Mouse (Mus musculus) lung, adult 2 months (tissue): ENCODE data around the gene Gcn1l1. TPM values are rescaled to one million over a fixed set of nuclear protein-coding genes. Genes with fewer than 3 reads are reported as not detected.
"Not testable (repeated sequence)": the region's sequence is repeated elsewhere in the genome, so short reads cannot be mapped to it uniquely, and the experiment has no call there.

ENCODE experiments used
- DNase-seq: peaks from one replicate; pipeline ENCODE4 v3.0.0; 2022
- H3K4me1 ChIP-seq: fragments of 200-500 bp; 2 replicates; pipeline ENCODE4 v1.6.1; 2011; ENCODE audit warnings: low read length; ENCODE audit not compliant: control insufficient read depth, insufficient read depth
- H3K4me3 ChIP-seq: fragments of 200-500 bp; replicated peaks from 2 replicates; pipeline ENCODE3; 2011; ENCODE audit warnings: low read depth, mild to moderate bottlenecking, control low read depth, low read length; ENCODE audit errors: extremely low read depth
- CTCF ChIP-seq: fragments of 200-500 bp; IDR thresholded peaks from 2 replicates; pipeline ENCODE4 v1.5.1; 2011; ENCODE audit warnings: mild to moderate bottlenecking, low read length, control low read depth; ENCODE audit not compliant: insufficient read depth
- POLR2A ChIP-seq: fragments of 200-500 bp; IDR thresholded peaks from 2 replicates; pipeline ENCODE4 v1.6.1; 2011; ENCODE audit warnings: low read depth, mild to moderate bottlenecking, control low read depth, low read length, borderline replicate concordance; ENCODE audit errors: extremely low read depth
- WGBS: fragments of 180-500 bp; shearing (Covaris S2); methylation state at CpG from one replicate; pipeline ENCODE4 v1.1.7; 2018; 5-methylcytosine and 5-hydroxymethylcytosine counted together
- polyA plus RNA-seq: library from polyadenylated mRNA; depleted of rRNA; stranded (reverse); fragments of >200 nt; gene quantifications from 2 replicates; pipeline ENCODE4 v1.2.3, GENCODE M21; 2012; rRNA removed

The Gcn1l1 gene
- polyA plus RNA-seq: 36.8 and 52.8 TPM in 2 replicates

DNA sequence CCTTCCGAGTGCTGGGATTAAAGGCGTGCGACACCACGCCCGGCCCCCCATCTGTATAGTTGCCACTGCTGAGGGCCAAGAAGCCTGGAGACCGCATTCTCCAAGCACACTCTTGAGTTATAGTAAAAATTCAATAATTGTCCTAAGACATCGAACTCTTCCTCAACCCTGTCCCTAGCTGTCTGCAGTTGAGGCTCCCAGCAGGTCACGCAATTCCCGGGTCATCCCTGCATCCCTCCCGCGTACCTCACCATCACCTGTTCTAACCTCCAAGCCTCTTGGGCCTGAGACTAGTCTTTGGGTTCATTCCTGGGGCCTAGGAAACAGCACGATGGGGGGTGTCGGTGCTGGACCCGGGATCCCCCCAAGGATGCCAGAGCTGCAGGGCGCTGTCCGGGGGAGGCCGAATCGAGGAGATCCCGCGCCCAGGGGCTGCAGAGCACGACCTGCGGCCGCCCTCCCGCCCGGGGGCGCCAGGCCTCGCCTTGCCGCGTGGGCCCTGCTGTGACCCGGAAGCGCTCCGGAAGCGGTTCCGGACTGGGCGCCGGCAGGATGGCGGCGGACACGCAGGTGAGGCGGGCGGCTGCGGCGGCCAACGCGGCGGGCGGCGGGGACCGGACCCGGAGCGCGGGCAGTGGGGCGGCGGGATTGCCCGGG is at the start of gene Gcn1l1:
Gcn1l1 (plus strand) TSS at position 518 of the 657 bp plus-strand sequence.
- 8% methylated on average over 30 of the region's 55 CpGs for WGBS
- DNase-seq: peak; percentile 80
- Histone ChIP-seq H3K4me3 (peak within 1 kb of the TSS; percentile 79), H3K4me1 (peaks cover 6% of the 10 kb centered on the region; the same call in 1 of the 2 replicates)
- peak; percentile 22; the same call in 1 of the 2 replicates for TF ChIP-seq POLR2A
- no peak for TF ChIP-seq CTCF

- DNase-seq: peak; percentile 52
- Histone ChIP-seq H3K4me1 (peaks cover 47% of the 10 kb centered on the region), H3K4me3 (peak overlapping the region; percentile 49)
- 37% methylated on average over 32 of the region's 32 CpGs for WGBS
- TF ChIP-seq CTCF (no peak), POLR2A (peak; percentile 30; the same call in 1 of the 2 replicates)
These were observed 48.8 kb upstream of the Gcn1l1 start for GRCm38 (mm10) chr5:115516081-115516907.

- H3K4me3 ChIP-seq: no peak overlapping the region
- no peak for DNase-seq
- 40% methylated on average over 7 of the region's 7 CpGs for WGBS
- H3K4me1 ChIP-seq: peaks cover 49% of the 10 kb centered on the region
- TF ChIP-seq POLR2A (no peak), CTCF (no peak)
These were observed 48.1 kb upstream of the Gcn1l1 start for GRCm38 (mm10) chr5:115516908-115517307.

- DNase-seq: no peak
- Histone ChIP-seq H3K4me1 (peaks cover 51% of the 10 kb centered on the region), H3K4me3 (no peak overlapping the region)
- WGBS: 80% methylated on average over 9 of the region's 9 CpGs
- no peak for TF ChIP-seq POLR2A
- TF ChIP-seq CTCF: no peak
These were observed 47.6 kb upstream of the Gcn1l1 start for GRCm38 (mm10) chr5:115517501-115517900.

DNA sequence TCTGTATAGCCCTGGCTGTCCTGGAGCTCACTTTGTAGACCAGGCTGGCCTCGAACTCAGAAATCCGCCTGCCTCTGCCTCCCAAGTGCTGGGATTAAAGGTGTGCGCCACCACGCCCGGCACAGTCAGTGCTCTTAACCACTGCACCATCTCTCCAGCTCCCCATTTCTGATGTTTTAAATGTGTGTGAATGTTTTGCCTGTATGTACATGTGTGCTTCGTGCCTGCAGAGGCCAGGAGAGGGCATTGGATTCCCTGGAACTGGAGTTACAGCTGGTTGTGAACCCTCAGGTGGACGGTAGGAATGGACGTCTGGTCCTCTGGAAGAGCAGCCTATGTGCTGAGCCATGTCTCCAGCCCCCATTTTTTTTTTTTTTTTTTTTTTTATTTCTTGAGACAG is 46.8 kb upstream of the Gcn1l1 start:
- 94% methylated on average over 8 of the region's 8 CpGs for WGBS
- H3K4me1 ChIP-seq: peaks cover 54% of the 10 kb centered on the region

GRCm38 (mm10) chr5:115520325-115520869 is 44.7 kb upstream of the Gcn1l1 start:
- 22% methylated on average over 21 of the region's 21 CpGs for WGBS
- TF ChIP-seq POLR2A (no peak), CTCF (no peak)
- H3K4me3 ChIP-seq: no peak overlapping the region
- peak; percentile 52 for DNase-seq
- H3K4me1 ChIP-seq: peaks cover 58% of the 10 kb centered on the region

More for the DNA sequence above, 46.8 kb upstream of the Gcn1l1 start:
- not testable (repeated sequence) for H3K4me3 ChIP-seq, DNase-seq

- DNase-seq: peak; percentile 64
- 13% methylated on average over 20 of the region's 21 CpGs for WGBS
- Histone ChIP-seq H3K4me3 (peak overlapping the region; percentile 21), H3K4me1 (peaks cover 68% of the 10 kb centered on the region)
- peak; percentile 18; the same call in 1 of the 2 replicates for TF ChIP-seq POLR2A
- no peak for TF ChIP-seq CTCF
These were observed 43.2 kb upstream of the Gcn1l1 start for GRCm38 (mm10) chr5:115521553-115522461.

GRCm38 (mm10) chr5:115522531-115522930 is 42.5 kb upstream of the Gcn1l1 start:
- H3K4me1 ChIP-seq: peaks cover 63% of the 10 kb centered on the region
- peak; percentile 20 for DNase-seq
- H3K4me3 ChIP-seq: no peak overlapping the region
- TF ChIP-seq CTCF (no peak), POLR2A (no peak)
- 73% methylated on average over 4 of the region's 4 CpGs for WGBS

DNA sequence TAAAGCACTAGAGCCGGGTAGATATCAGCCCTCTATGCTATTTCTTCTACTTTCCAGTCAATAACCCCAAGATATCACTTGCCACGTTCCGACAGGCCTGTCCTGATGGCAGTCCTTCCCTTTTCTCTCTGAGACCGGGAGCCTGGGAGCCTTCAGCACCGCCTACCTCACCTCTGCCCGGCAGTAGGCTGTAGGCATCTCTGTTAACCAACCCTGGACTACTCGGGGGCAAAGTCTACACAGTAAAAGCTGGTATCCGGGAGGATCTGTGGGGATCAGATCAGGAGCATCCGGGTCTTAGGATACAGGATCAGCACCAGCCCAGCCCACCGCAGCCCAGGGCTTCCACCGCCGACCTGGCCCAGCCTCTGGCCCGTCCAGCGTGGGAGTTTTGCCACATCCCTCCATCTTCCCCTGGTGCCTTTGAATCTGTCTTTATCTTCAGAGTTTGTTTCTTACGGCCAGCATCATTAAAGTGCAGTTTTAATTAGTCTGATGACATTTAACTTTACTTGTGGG is 42.0 kb upstream of the Gcn1l1 start:
- WGBS: 61% methylated on average over 15 of the region's 15 CpGs

More for the DNA sequence above, 42.0 kb upstream of the Gcn1l1 start:
- H3K4me3 ChIP-seq: no peak overlapping the region
- TF ChIP-seq CTCF: no peak
- TF ChIP-seq POLR2A: no peak
- peak; percentile 6 for DNase-seq
- H3K4me1 ChIP-seq: peaks cover 62% of the 10 kb centered on the region
